Mouse (Mus musculus): ENCODE data around the gene Epop.
"Not testable (repeated sequence)": the region's sequence is repeated elsewhere in the genome, so short reads cannot be mapped to it uniquely, and the experiment has no call there.

Epop gene

DNA sequence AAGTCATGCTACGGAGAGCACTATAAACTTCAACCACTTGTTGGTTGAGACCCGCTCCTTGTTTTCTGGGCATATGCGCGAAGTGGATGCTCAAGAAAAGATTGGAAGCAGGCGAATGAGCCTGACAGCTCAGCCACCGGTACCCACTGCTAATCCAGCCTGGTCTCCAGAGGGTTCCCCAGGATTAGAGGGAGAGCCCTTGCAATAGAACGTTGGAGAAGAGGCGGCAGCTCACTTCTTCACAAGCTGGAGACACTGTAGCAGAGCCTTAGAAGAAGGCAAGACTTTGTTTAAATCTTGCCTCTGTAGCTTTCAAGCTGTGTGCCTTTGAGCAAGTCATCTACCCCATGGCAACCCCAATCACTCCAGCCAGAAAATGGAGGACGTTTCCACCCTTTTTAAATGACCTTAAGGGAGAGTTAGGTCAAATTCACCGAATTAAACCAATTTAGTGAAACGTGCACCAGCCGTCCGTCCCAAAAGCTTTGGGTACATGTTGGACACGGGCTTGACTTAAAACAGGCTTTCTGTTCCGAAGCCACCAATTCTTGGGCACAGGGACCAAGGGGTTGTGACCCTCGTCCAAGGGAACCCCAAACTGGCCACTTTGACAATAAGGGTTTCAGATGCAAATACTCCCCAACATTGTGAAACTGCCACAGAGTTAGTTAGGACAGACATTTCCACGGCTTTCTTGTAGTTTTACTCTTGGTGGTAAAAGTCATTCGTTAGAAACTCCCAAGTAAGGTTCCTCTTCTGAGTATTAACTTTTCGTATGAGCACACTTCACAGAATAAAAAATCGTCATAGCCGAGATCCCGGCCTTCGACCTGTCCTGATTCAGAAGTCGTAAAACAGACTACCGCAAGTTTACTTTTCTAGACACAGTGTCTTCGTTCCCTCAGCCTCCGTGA, 31.5 kb upstream of the Epop start:
- no peak for DNase-seq

DNA sequence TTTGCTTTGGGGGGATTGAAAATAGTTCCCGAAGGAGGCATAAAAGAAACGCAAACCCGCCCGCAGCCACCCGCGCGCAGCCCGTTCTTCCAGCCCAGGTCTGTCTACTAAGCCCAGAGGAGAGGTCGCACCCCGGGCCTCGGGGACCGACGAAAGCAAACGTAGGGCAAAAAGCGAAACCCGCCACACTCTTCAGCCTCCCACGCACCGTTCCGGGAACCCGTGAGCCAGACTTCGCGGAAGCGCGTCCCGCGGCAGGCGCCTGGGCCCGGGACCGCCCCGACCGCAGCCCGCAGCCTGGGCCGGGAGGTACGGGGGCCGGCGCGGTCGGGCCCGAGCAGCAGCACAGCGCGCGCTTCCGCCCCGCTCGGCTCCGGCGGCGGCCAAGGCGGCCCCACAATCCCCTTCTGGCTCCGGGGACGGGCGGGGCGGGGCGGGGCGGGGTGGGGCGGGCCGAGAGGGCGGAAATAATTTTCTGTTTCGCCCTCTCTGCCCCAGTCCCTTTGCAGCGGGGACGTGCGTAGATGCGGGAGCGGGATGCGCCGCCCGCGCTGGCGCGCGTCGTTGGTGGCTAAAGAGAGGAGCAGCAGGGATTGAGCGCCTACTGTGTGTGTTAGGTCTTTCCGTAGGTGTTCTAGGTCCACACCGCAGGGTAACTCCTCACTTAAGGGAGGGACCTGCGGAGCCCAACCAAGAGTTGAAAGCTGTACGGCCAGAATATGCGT, 30.6 kb upstream of the Epop start:
- DNase-seq = peak; percentile 90

DNA sequence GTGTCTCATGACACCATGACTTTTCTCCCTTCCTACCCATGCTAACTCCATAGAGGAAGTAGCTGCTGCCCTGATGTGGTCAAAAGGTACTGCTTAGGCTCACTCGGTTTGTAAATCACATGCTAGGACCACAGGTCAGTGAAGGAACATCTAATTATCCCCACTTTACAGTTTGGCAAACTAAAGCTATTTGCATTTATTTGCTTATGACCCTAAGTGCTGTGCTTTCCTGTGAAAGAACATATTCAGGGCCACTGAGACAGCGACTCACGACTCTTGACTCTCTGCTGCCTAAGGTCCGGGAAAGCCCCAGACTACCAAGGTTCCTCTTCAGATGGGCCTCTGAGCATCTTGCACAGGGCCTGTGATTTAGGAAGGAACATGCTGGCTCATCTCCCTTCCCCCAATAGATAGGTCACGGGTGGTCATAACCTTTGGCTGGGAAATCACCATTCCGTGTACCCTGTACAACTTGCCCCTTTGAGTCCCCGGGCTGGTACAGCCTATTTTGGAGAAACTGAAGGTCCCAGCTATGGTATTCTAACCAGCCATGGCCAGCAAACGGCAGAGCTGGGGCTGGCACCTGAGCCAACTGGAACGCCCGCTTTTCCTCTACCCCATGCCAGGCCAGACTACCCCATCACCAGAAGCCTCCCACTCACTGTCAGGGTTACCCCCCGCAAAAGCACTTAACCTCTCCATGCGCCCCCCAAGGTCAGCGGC, 29.9 kb upstream of the Epop start:
- peak; percentile 18 for DNase-seq

DNA sequence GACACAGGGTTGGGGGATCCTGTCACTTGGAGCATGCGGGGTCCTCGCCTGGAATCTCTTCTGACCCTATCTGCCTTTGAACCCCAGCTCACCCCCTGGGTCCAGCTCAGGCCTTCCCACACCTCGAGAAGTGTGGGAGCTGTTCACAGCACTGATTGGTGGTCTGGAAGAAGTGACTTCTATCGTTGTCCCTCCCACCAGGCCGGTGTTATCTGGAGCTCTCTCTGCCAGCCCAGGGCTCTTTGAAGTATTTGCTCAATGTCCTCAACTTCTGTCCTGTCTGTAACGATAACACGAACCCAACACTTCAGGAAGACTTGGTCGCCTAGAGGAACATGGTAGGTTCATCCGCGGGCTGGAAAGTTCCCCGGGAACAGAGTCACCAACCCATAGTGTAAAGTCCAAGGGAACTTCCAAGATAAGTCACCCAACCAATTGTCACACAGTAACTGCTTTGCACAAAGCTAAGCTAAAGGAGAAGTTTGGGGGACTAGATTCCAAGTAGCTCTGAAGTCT, 29.3 kb upstream of the Epop start:
- DNase-seq = no peak

DNA sequence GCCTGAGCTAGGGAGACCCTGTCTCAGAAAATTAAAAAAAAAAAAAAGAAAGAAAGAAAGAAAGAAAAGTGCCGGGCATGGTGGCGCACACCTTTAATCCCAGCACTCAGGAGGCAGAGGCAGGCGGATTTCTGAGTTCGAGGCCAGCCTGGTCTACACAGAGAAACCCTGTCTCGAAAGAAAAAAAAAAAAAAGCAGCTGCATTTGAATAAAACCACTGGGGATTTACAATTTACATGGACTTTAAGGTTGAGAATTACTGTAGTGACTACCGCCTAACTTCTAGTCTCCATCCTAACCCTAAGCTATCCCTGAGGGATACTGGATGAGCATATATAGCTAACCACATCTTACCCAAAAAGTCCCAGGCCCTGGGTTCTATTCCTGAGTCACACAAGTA, 28.5 kb upstream of the Epop start:
- DNase-seq = not testable (repeated sequence)

DNA sequence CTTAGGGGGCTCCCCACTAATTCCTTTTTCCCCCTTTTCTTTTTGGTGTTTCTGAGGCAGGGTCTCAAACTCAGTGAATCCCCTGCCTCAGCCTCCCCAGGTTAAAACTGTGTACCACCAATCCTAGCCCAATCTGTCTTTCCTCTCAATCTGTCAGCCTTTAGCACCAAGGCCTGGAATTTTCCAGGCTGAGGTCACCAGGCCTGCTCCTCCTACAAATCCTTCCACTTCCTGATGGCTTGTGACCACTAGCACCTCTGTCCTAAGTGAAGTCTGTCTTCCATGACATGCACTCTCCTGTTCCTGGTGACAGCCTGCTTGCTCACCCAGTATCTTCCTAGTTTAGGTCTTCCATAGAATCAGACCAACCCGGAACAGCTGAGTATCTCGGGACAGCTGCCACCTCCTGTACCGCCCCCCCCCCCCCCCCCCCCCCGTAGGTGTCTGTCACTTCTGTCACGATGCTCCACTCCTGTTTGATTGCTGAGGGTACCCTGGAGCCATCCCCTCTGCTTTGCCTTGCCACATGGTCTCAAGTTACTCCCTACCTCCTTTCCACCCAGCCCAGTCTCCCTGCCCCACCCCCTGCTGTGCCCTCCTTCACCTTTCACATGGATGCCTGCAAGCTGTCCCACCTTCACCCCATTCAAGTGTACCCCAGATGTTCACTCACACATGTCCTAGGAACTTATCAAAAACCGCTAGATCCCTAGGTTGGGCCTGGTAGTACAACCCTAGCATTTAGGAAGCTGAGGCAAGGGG, 27.9 kb upstream of the Epop start:
- DNase-seq = no peak

DNA sequence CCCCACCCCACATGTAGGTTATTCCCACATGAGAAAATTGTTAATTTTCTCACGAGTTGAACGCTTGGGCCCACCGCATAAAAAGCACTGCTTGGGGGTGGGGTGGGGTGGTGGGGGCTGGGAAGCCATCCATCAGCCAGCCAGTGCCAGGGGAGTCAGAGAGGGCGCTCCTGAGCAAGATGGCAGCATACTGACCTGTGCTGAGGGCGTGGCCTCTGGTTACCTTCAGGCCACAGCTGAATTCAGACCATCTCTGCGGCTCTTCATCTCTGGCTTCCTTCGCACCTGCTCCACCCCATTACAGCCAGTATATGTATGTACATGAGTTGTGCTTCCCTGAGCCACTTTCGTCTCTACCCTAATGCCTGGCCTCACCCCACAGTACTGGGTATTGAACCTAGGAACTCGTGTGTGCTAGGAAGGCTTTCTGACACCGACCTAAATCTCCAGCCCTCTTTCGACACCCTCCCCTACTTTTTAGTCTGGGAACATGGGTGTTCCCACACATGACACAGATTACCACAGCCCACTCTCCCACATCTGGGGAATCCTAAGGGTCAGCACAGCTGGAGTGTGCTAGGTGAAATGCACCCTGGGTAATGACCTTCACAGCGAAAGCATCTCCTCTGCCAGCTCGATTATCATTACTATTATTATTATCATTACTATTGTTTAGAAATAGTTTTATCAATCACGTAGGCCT, 26.9 kb upstream of the Epop start:
- no peak for DNase-seq

DNA sequence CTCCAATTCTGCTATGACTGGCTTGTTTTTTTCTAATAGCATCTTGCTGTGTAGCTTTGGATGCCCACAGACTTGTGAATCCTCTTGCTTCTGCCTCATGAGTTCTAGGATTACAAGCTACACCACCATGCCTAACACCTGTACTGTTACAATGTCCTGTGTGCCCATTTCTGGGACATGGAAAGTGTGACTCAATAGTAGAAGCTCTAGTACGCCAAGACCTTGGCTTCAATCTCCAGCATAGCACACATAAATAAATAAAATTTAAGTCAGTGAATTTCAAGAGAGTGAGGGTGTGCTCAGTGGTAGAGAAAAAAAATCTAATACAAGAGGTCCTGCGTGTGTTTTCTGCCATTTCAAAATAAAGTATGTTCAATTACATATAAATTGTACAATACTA, 24.7 kb upstream of the Epop start:
- DNase-seq = no peak

DNA sequence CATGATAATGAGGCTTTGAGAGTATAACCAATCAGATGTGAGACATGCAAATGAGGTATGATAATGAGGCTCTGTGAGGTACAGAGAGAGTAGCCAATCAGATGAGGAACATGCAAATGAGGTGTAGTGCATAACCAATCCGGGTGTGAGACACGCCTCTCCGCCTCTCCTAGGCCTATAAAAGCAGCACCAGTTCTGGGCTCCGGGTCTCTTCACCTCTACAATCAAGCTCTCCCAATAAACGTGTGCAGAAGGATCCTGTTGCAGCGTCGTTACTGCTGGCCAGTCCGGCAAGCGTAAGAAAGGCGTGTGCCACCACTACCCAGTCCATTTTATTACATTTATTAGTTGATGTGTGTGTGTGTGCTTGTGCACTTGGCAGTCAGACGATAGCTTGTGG, 23.9 kb upstream of the Epop start:
- DNase-seq = not testable (repeated sequence)

DNA sequence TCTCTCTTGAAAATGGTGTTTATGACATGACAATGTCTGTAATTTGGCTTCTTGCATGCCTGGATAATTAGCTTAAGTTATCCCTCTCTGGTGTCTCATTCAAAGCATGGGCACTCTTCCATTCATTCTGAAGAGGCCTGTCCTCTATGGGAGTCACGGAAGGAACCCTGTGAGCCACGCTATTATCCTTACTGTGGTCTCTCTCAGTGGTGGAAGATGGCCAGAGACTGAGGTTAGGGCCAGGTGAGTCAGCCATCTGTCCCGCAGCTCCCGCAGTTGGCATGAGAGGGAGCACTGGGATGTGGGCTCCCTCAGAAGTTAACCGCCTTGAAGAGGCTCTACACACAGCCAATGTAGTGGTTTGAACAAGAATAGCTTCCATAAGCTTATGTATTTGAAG, 20.8 kb upstream of the Epop start:
- DNase-seq = no peak

DNA sequence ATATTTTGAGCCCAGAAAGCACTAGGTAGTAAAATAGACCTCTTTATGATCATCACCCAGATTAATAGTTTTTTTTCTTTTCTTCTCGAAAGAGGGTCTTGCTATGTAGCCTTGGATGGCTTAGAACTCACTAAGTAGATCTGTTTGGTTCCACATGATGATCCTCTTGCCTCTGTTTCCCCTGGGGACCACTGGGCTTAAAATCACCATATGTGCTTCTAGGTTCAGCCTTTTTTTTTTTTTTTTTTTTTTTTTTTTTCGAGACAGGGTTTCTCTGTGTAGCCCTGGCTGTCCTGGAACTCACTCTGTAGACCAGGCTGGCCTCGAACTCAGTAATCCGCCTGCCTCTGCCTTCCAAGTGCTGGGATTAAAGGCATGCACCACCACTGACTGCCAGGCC, 19.0 kb upstream of the Epop start:
- not testable (repeated sequence) for DNase-seq

DNA sequence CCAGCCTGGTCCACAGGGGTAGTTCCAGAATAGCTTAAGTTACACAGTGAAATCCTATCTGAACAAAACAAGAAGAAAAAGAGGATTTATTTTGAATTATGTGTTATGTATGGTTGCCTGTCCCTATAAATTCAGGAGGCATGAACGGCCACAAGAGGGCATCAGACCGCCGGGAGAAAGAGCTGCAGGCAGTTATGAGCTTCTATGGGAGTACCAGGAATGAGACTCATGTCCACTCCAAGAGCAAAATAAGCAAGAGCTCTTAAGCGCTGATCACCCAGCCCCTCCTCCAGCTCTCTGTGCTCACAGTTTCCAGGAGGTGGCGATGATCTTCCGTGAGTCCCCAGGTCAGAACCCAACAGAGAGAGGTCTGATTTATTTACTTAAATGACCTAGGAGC, 15.3 kb upstream of the Epop start:
- peak; percentile 70 for DNase-seq

DNA sequence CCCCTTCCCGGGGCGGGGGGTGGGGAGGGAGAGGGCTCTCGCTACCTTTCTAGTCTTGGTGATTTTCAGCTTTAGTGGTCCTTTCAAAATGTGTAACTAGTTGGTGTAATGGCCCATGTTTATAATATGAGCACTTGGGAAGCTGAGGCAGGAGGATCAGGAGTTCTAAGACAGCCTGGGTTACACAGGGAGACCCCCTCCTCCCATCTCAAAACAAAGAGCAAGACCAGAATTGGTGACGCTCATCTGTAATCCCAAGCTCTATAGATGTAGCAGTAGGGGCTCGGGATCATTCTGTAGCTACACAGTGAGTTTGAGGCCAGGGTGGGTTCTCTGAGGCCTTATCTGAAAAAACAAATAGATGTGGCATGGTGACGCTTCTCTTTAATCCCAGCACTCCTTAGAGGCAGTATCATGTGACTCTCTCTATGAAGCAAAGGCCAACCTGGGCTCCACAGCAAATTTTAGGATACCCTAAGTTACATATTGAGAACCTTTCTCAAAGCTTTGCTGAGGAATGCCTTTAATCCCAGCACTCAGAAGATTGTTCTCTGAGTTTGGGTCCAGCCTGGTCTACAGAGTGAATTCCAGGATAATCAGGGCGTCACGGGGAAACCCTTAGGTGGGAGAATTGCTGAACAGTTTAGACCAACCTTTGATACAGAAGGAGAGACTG, 14.0 kb upstream of the Epop start:
- no peak for DNase-seq

DNA sequence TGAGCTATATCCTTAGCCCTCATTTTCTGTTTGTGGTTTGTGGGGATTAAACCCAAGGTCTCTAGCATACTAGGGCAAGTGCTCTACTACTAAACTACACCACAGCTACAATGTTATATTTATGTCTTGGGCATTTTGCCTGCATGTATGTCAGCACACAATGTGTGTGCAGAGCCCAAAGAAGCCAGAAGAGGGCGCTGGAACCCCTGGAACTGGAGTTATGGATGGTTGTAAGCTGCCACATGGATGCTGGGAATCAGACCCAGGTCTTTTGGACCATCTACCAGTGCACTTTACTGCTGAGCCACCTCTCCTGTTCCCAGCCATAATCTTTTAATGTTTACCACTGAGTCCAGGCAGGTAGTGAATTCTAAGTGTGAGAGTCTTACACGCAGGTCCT, 13.2 kb upstream of the Epop start:
- no peak for DNase-seq

DNA sequence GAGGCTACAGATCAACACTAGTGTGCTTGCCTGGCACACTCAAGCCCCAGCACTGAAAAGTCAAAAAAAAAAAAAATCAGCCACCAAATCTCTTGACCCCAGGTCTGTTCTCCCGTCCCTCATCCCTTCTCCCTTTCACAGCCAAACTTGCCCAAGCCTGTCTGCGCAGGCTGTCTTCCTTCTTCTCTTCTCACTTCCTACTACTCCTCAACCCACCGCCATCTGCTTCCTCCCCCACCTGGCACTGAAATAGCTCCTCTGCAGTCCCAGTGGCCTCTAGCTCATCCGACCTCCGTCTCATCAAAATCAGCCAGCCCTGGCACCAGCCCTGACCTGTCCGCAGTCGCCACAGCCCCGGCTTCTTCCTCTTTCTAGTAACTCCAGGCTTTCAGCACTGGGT, 12.2 kb upstream of the Epop start:
- DNase-seq = no peak

DNA sequence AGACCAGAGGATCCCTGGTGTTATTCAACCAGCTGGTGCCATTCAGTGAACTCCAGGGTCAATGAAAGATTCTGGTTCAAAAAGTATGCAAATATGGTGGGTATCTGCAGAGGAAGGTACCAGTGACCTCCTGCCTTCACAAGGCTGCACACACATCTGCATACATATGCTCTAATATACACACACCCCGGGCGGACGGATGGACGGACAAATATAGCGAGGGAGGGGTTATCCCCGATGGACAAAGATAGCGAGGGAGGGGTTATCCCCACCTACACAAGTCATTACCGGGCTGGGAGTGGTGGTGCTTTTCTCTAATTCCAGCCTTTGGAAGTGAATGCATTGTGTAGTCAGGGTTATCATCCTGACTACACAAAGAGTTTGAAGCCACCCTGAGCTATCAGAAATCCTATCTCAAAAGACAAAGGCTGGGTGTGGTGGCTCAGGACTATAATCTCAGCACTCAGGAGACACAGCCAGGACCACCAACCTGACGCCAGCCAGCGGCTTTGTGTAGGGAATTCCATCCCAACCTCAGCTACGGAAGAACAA, 6.0 kb upstream of the Epop start:
- no peak for DNase-seq

DNA sequence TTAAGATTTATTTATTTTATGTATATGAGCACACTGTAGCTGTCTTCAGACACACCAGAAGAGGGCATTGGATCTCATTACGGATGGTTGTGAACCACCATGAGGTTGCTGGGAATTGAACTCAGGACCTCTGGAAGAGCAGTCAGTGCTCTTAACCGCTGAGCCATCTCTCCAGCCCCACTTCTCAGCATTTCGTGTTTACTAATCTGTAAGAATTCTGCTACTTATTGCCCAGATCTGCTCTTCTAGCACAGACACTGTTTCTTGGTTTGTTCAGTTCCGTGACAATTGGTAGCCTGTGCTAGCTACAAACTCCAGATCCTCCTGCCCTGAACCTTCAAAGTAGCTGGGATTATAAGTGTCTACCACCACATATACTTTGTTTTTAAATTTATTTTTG, 2.9 kb upstream of the Epop start:
- not testable (repeated sequence) for DNase-seq

DNA sequence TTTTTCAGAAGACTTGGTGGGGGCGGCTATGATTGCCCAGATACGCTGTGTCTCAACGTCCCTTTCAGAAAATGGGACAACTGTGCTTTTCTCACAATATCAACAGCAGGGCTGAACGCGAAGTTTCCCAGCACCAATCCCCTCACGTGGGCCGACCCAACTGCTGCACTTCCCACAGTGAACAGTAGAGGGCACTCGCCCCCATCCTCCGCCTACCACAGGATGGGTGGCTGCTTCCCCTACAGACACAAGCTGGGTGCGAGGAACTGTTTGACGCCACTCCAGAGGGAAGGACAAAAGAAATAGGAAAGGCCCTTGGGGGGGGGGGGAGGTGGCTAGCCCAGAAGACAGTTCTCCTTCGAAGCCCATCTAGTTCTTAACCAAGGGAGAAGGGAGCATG, 2.4 kb upstream of the Epop start:
- DNase-seq = peak; percentile 77

DNA sequence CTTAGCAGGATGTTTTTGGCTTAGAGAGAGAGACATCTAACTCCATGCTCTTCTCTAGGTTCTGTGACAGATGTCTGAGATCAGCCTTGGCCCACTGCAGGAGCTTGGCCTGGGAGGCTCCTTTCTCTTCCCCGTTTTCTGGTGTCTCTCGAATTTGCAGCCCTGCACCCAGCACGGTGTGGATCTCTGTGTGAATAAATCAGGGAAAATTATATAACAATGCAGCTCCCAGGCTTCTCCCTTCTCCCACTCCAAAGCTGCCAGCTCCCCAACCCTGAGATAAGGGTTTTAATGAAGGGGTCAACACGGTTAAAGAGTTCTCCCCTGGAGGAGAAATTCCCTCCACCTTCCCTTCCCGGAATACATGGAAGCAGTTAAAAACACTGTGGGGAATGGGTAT, 2.0 kb upstream of the Epop start:
- DNase-seq = no peak

DNA sequence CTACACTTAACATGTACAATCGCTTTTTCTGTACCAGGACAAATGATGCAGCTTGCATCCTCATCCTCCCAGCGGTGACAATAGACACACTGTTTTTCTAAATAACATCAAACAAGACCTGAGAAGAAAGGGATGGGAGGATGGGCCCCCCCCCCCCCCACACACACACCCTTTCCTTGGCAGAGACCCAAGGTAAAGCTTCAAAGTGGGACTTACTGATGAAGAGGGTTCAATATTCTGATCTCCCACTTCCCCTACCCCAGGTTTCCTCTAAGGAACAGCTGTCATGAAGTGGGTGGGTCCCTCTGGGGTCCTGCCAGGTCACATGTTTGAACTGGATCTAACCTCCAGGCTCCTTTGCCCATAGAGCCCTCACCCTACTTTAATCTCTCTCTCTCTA, 1.5 kb upstream of the Epop start:
- DNase-seq = no peak

Measured in embryo, embryonic 11 days (tissue).